Mouse (Mus musculus): ENCODE measurements around the gene Kif9. TPM values are rescaled to one million over a fixed set of nuclear protein-coding genes. Genes with fewer than 3 reads are reported as not detected.
A peak's percentile ranks its signal among the peaks of the same experiment; 100 is the strongest.

Kif9 gene
- 4.7 and 6.2 TPM in 2 replicates for polyA plus RNA-seq (2015; fragmentation: Nextera tagmentation; extraction: Ambion mirVana)

DNA sequence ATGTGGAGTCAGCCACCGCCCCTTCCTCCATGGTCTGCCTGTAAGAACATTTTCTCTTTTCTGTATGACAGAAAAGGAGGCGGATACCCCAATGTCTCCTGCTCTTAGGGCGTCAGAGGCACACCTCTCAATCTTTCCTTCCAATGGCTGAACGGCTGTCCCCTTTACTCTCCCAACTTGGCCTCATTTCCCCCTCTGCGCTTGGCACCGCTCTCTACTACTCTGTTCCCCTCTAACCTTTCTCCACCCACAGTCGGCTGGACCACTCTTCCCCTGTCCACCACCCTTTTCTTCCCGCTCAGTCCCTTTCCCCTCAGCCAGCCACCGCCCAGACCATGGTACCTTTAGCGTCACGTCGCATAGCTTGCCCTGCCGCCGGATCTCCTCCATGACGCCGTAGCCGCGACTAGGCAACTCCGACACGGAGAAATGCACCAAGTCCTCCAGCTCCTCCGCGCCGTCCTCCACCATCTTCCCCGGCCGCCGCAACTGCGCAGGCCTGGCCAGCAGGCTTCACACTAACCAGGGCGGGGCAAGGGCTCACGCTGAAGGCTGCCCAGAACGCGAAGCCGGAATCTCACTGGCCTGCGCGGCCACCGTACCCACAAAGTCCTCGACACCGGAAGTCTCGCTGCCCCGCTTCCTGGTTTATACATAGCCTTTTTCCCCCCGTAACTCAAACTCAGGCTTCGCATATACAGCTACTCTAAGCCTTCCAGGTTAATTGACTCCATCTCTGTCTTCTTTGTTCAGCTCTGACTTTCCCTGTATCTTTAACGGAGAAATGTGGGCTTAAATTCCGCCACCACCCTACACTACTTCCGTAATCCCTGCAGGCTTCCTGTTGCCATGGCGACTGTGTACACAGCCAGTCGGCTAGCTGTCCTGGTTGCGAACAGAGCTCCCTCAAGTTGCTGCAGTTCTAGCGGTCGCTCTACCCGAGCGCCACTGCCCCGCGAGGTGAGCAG is at the start of gene Kif9, which contains the start of gene Klhl18:
TSS of gene Kif9 (plus strand) at position 835 of the 968 bp plus-strand sequence.
TSS of gene Klhl18 (minus strand) at position 571 of the 968 bp plus-strand sequence.
- Histone ChIP-seq H3K9ac (peak within 1 kb of the TSS; percentile 65), H3K27me3 (peaks cover 5% of the 10 kb centered on the region), H3K36me3 (no peaks in the 10 kb centered on the region), H3K4me2 (peak within 1 kb of the TSS; percentile 93), H3K27ac (replicated peaks) (peak within 1 kb of the TSS; percentile 90), H3K4me1 (replicated peaks) (peaks cover 22% of the 10 kb centered on the region), H3K4me3 (peak within 1 kb of the TSS; percentile 74), H3K9me3 (no peaks in the 10 kb centered on the region)
- peak; percentile 99 for ATAC-seq (ENCODE audit: low FRiP score, low read depth)
- under 1% methylated on average over 53 of the region's 53 CpGs for WGBS

DNA sequence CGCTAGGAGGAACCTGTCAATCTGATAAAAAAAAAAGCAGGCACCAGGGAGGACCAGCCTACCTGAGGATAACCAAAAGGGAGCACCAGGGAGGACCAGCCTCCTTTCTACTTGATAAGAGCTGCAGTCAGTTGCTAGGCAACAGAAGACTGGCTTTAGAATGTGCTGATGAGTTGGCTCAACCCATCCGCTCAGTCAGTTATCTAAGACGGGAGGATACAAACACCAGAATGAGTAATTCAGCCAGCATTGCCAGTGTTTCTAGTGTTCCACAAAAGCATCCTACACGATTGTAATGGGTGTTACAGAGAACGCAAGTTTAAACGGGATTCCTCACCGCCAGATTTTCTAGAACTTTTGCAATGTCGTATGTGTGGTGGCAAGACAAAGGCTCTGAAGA is 45.5 kb upstream of the Kif9 start:
- Histone ChIP-seq H3K27ac (replicated peaks) (no peak overlapping the region), H3K4me2 (no peak overlapping the region), H3K36me3 (peaks cover 64% of the 10 kb centered on the region), H3K4me3 (no peak overlapping the region), H3K9ac (no peak overlapping the region), H3K27me3 (no peaks in the 10 kb centered on the region), H3K9me3 (no peaks in the 10 kb centered on the region), H3K4me1 (replicated peaks) (no peaks in the 10 kb centered on the region)
- 66% methylated on average over 8 of the region's 8 CpGs for WGBS
- no peak for ATAC-seq (ENCODE audit: low FRiP score, low read depth)

DNA sequence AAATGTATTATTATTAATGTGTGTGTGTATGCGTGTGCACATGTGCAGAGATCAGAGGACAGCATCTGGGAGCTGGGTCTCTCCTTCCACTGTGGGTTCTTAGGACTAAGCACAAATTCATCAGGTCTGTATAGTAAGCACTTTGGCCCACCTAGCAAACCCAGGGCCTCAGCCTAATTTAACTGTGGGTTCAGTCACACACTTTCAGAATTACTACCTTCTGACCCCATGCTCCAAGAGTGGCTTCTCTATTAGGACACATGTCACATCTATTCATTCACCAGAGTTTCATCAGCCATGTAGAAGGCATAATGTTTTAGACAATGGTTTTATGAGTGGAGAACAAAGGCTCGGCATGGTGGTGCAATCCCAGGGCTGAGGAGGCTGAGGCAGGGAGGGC is 43.7 kb upstream of the Kif9 start:
- Histone ChIP-seq H3K9ac (no peak overlapping the region), H3K36me3 (peaks cover 59% of the 10 kb centered on the region), H3K27me3 (no peaks in the 10 kb centered on the region), H3K4me1 (replicated peaks) (no peaks in the 10 kb centered on the region), H3K4me2 (no peak overlapping the region), H3K27ac (replicated peaks) (no peak overlapping the region), H3K9me3 (no peaks in the 10 kb centered on the region), H3K4me3 (no peak overlapping the region)
- ATAC-seq (ENCODE audit: low FRiP score, low read depth), result no peak
- WGBS, result 92% methylated on average over 2 of the region's 2 CpGs

DNA sequence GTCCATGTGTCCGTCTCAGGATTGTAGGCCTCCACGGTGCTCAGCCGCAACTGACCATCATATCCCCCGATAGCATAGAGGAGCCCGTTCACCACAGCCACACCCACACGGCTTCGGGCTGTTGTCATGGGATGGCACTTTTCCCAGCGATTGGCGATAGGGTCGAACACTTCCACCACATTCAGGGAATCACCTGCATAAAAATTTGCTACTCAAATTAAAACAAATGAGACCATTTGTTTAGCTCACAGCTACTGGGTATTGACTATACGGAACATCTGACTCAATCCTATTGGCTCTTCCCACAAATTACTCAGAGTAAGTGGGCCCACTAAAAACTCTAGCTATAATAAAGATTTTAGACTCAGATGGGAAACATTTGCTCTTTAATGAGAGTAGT is 40.7 kb upstream of the Kif9 start:
- H3K36me3 ChIP-seq, result peaks cover 37% of the 10 kb centered on the region
- H3K4me3 ChIP-seq, result no peak overlapping the region
- H3K4me1 ChIP-seq (replicated peaks), result no peaks in the 10 kb centered on the region
- H3K27me3 ChIP-seq, result no peaks in the 10 kb centered on the region
- H3K4me2 ChIP-seq, result no peak overlapping the region
- H3K27ac ChIP-seq (replicated peaks), result no peak overlapping the region
- ATAC-seq (ENCODE audit: low FRiP score, low read depth), result no peak
- no peaks in the 10 kb centered on the region for H3K9me3 ChIP-seq
- 95% methylated on average over 11 of the region's 11 CpGs for WGBS
- H3K9ac ChIP-seq, result no peak overlapping the region

DNA sequence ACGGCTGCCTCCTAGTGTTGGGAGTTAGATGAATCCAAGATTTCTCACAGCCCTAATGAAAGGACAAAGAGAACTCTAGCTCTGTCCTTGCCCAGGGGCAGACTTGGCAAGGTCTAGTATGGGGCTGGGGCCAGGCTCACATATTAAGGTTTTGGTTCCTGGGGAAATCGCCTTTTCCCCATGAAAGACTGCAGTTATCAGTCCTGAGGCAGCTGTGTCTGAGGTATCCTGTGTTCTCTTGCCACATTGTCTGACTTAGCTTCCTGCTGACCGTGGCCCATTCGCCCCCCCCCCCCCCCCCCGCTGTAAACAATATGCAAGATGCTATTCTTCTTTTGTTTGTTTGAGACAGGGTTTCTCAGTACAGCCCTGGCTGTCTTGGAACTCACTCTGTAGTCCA is 36.7 kb upstream of the Kif9 start:
- no peak overlapping the region for H3K27ac ChIP-seq (replicated peaks)
- no peaks in the 10 kb centered on the region for H3K9me3 ChIP-seq
- no peak for ATAC-seq (ENCODE audit: low FRiP score, low read depth)
- H3K4me1 ChIP-seq (replicated peaks), result no peaks in the 10 kb centered on the region
- H3K4me3 ChIP-seq, result no peak overlapping the region
- H3K4me2 ChIP-seq, result no peak overlapping the region
- peaks cover 27% of the 10 kb centered on the region for H3K36me3 ChIP-seq
- H3K9ac ChIP-seq, result no peak overlapping the region
- WGBS, result 67% methylated on average over 3 of the region's 5 CpGs
- no peaks in the 10 kb centered on the region for H3K27me3 ChIP-seq

DNA sequence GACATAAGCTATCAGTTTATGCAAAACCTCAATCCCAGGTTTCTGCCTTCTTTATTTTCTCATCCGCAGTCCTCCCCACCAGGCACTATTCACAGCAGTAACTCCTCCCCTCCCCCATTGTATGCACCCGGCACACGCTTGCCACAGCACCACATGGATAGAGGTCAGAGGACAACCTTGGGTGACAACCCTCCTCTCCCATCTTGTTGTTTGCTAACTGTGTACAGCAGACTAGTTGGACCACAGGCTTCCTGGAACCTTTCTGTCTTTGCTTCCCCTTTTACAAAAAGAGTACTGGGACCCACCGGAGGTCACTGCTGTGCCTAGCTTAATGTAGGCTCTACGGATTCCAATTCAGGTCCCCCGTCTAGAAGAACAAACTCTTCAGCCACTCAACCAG is 36.2 kb upstream of the Kif9 start:
- no peak overlapping the region for H3K4me3 ChIP-seq
- H3K4me1 ChIP-seq (replicated peaks), result no peaks in the 10 kb centered on the region
- no peak overlapping the region for H3K27ac ChIP-seq (replicated peaks)
- no peaks in the 10 kb centered on the region for H3K27me3 ChIP-seq
- H3K36me3 ChIP-seq, result peaks cover 22% of the 10 kb centered on the region
- no peak overlapping the region for H3K4me2 ChIP-seq
- H3K9me3 ChIP-seq, result no peaks in the 10 kb centered on the region
- no peak for ATAC-seq (ENCODE audit: low FRiP score, low read depth)
- no peak overlapping the region for H3K9ac ChIP-seq
- 84% methylated on average over 6 of the region's 6 CpGs for WGBS

DNA sequence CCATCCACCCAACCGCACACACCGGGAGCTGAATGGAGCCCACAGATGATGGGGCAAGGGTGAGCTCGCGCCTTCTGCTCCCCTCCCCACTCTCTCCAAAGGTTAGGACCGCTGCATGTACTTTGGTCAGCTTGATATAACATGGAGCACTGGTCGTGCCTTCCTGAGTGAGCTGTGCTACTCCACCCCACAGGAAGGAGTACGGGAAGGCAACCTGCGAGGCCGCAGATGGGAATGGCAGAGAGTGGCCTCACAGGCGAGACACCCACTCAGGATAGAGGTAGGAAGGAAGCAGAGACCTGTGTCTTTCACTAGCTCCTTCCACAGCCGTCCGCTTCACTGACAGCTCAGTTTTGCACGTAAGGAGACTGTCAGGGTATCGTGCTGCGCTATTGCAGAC is 28.4 kb upstream of the Kif9 start:
- no peak overlapping the region for H3K27ac ChIP-seq (replicated peaks)
- peaks cover 14% of the 10 kb centered on the region for H3K36me3 ChIP-seq
- ATAC-seq (ENCODE audit: low FRiP score, low read depth), result no peak; the same call in 1 of the 2 replicates
- H3K4me3 ChIP-seq, result no peak overlapping the region
- no peaks in the 10 kb centered on the region for H3K9me3 ChIP-seq
- WGBS, result 84% methylated on average over 15 of the region's 15 CpGs
- H3K9ac ChIP-seq, result no peak overlapping the region
- no peaks in the 10 kb centered on the region for H3K27me3 ChIP-seq
- 0 out of 2 replicates have a peak, but pooled peaks cover 4% of the 10 kb centered on the region for H3K4me1 ChIP-seq (replicated peaks)
- H3K4me2 ChIP-seq, result no peak overlapping the region

DNA sequence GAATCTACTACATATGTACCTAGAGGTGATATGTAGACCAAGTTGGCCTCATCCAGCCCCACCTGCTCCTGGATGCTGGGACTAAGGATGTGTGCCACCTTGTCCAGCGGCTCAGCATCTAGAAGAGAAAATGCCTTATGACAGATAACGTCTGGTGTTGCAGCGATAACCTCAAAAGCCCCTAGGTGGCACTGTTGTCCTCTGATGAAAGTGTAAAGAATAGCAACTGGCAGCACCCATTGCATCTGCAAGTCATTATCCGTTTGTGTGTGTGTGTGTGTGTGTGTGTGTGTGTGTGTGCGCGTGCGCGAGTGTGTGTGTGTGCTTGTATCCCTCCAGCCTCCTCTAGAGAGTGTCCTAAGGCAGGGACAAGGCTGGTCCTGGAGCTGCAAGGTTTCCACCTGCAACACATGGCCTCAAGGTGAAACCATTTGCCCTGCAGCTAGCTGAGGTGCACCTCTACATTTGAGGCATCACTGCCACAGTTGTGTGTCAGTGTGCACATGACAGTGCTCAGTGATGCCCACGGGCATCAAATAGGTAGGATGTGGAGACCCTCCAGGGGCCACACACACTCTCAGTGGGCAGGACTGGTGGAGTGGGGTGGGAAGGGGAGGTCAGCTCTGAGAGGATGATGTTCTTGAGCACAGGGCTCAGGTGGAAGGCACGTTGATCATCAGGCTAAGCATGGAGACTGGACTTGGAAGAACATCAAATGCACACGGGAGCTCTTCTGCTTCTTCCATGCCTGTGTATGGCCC is 27.7 kb upstream of the Kif9 start:
- Histone ChIP-seq H3K4me3 (no peak overlapping the region), H3K4me1 (replicated peaks) (0 out of 2 replicates have a peak, but pooled peaks cover 4% of the 10 kb centered on the region), H3K27me3 (no peaks in the 10 kb centered on the region), H3K27ac (replicated peaks) (no peak overlapping the region), H3K36me3 (peaks cover 14% of the 10 kb centered on the region), H3K9ac (no peak overlapping the region), H3K9me3 (no peaks in the 10 kb centered on the region), H3K4me2 (no peak overlapping the region)
- ATAC-seq (ENCODE audit: low FRiP score, low read depth), result peak; percentile 82
- 27% methylated on average over 11 of the region's 11 CpGs for WGBS

DNA sequence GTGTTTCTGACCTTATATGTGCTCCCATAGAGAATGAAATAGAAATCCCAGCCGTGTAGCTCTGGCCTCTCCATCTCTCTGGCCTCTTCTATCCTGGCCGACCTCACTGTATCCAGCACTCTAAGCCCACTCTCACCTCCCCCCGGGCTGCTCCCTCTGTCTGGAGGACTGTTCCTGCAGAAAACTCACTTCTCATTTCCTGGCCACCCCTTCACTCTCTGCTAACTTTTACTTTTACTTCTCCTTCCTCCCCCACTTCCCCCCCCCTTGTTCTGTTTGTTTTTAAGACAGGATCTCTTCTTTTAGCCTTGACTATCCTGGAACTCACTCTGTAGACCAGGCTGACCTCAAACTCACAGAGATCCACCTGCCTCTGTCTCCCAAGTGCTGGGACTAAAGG is 24.2 kb upstream of the Kif9 start:
- Histone ChIP-seq H3K4me1 (replicated peaks) (0 out of 2 replicates have a peak, but pooled peaks cover 4% of the 10 kb centered on the region), H3K27ac (replicated peaks) (no peak overlapping the region), H3K36me3 (peaks cover 11% of the 10 kb centered on the region; the same call in 1 of the 2 replicates), H3K4me3 (no peak overlapping the region), H3K9ac (no peak overlapping the region), H3K4me2 (no peak overlapping the region), H3K27me3 (no peaks in the 10 kb centered on the region), H3K9me3 (no peaks in the 10 kb centered on the region)
- ATAC-seq (ENCODE audit: low FRiP score, low read depth), result no peak
- 76% methylated on average over 3 of the region's 3 CpGs for WGBS

DNA sequence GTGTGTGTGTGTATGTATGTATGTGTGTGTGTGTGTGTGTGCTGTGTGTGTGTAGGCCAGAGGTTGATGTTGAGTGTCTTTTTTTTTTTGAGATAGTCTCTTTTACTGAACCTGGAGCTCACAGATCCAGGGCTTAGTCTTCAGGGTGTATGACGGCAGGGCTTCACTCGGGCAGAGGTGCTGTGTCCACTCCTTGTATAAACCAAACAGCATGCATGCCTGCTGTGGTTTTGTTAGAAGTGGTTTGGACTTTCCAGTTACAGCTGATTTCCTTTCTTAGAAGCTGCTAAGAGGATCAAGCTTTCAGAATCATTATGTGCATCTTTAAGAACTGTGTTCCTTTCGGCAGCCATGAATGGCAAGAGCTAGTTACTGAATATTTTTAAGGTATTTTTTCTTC is 18.8 kb upstream of the Kif9 start:
- H3K4me1 ChIP-seq (replicated peaks), result no peaks in the 10 kb centered on the region
- WGBS, result 94% methylated on average over 3 of the region's 3 CpGs
- no peak overlapping the region for H3K4me3 ChIP-seq
- H3K9me3 ChIP-seq, result no peaks in the 10 kb centered on the region
- no peak for ATAC-seq (ENCODE audit: low FRiP score, low read depth)
- no peak overlapping the region for H3K9ac ChIP-seq
- H3K4me2 ChIP-seq, result no peak overlapping the region
- 0 out of 2 replicates have a peak, but pooled peaks cover 7% of the 10 kb centered on the region for H3K36me3 ChIP-seq
- no peaks in the 10 kb centered on the region for H3K27me3 ChIP-seq
- no peak overlapping the region for H3K27ac ChIP-seq (replicated peaks)

DNA sequence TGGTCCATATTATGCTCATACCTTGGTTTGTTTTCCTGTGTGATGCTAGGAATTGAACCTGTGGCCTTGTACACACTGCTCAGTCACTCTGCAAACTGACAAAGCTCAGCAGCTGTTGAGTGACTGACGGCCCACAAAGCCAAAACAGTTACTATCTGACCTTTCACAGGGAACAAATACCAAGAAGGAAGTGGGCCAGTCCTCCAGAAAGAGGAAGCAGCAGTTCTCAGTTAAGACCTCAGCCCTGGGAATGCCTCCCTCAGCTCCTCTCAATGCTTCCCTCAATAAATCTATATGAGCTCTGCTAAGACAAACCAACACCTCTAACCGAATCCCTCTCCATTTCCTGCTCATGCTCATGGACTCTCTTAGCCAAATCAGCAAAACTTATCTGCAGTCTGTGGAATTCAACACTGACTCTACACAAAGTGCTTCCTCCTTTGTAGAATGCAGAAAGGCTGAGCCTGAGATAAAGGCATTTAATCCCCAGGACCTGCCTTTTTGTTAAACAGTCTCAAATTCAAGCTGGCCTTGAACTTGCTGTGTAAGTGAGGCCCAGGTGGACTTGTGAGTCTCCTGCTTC is 17.5 kb upstream of the Kif9 start:
- H3K9me3 ChIP-seq, result no peaks in the 10 kb centered on the region
- H3K36me3 ChIP-seq, result 0 out of 2 replicates have a peak, but pooled peaks cover 7% of the 10 kb centered on the region
- no peaks in the 10 kb centered on the region for H3K27me3 ChIP-seq
- no peaks in the 10 kb centered on the region for H3K4me1 ChIP-seq (replicated peaks)
- no peak for ATAC-seq (ENCODE audit: low FRiP score, low read depth)
- 80% methylated on average over 2 of the region's 2 CpGs for WGBS
- H3K27ac ChIP-seq (replicated peaks), result no peak overlapping the region
- no peak overlapping the region for H3K4me2 ChIP-seq
- H3K9ac ChIP-seq, result no peak overlapping the region
- H3K4me3 ChIP-seq, result no peak overlapping the region
